Mouse (Mus musculus): ENCODE results near the gene Dhx36.

Gene Dhx36

DNA sequence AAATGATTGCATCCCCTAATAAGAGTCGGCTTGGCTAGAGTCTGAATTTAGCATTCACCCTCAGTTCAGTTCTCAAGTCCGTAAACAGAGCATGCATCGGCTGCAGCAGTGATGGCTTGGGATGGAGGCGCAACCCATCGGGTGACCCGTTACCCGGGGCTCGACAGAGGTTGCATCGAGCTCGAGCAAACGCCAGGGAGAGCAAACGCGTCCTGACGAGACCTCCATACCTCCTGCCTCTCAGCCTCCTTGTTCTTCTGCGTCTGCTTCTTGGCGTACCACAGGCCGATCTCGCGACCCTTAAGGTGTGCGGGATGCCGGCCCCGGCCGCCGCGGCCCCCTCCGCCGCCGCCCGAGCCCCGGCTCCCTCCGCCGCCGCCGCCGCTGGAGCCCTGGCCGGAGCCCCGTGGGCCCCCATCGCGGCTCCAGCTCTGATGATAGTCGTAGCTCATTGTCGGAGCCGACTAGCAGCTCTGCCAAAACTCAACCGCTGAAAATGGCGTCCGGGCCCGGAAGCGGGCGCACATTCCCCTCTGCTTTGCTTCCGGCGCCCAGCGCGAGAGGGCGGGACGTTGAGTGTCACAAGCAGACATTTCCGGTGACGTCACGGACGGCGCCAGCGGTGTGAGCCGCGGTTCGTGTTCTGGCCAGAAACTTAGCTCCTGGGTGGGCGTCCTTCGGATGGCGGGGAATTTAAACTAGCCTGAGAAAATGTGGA lies at the start of gene Dhx36:
Gene Dhx36 (minus strand): TSS at position 517 of the 718 bp plus-strand sequence.
- DNase-seq (ENCODE audit: low spot score in 2 of 2) = peak; percentile 93 to 94

DNA sequence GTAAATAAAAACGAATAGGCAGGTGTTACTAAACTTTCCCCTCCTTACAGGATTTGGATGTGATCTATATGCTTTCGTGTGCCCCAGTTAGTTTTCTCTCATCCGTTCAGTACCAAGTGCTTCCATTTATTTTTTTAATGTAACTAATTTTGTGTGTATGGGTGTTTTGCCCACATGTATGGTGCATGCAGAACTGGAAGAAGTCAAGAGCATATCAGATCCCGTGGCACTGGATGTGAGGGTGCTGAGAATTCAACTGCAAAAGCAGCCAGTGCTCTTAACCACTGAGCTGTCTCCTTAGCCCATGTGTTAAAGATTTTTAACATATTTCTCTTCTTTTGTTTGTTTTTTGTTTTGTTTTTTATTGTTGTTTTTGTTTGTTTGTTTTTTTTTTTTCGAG lies 20.8 kb upstream of the Dhx36 start:
- DNase-seq (ENCODE audit: low spot score in 2 of 2) = no peak

DNA sequence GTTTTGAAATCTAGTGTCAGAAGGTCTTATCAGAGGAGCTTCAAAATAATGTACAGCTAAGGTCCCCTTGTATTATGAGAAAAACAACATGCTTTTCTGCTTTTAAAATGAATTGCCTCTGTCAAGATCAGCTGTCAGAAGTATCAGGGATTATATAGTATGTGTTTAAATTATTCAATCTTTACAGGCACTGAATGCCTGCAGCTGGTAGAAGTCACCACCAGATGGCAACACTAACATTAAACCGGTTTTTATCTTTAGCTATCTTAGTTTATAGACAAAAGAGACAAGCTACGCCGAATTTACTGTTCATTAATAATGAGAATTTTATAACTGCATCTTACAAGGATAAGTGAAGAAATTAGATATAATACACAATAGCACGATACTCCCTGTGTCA lies 20.4 kb upstream of the Dhx36 start:
- no peak for DNase-seq (ENCODE audit: low spot score in 2 of 2)

DNA sequence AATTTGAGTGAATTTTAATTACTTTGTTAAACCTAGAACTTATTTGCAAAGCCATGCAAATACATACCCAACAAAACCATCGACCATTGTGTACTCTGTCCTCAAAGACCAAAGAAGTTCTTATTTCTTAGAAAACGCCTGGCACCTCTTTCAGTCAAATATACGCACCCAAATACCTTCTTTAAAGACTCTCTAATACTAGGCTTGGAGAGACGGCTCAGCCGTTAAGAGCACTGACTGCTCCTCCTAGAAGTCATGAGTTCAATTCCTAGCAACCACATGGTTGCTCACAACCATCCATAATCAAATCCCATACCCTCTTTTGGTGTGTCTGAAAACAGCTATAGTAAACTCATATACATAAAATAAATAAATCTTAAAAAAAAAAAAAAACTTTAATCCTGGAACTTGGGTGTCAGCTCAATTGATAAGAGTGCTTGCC lies 423 bp upstream of the Dhx36 start:
- no peak for DNase-seq (ENCODE audit: low spot score in 2 of 2)

DNA sequence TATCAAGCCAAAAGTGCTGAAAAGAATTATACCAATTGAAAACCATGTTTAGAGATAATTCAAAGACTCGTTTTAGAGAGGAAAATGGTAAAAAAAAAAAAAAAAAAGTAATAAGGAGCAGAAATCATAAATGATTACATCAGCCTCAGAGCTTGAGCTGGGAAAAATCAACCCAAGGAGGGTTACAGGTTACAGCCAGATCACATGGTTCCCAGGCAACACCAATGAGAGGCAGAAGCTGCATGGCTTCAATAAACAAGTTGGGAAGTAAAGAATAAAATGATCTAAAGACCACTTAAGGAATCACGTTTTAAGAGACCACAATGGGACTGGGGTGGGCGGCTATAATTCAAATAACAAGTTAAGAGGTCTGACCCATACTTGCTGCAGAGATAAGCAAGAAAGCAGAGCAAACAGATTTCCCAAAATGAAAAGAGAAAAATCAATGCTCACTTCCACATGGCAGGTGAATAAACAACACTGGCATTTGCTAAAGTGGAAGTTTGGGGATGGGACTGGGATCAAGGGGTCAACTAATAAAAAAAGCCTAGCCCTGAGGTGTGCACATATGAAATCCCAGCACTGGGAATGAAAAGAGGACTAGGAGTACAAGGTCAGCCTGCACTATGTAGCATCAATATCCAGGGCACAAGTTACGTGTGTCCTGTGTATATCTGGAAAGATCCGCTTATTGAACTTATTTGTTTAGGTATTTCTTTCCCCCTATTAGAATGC lies 1.5 kb downstream of the Dhx36 start:
- DNase-seq (ENCODE audit: low spot score in 2 of 2) = no peak

DNA sequence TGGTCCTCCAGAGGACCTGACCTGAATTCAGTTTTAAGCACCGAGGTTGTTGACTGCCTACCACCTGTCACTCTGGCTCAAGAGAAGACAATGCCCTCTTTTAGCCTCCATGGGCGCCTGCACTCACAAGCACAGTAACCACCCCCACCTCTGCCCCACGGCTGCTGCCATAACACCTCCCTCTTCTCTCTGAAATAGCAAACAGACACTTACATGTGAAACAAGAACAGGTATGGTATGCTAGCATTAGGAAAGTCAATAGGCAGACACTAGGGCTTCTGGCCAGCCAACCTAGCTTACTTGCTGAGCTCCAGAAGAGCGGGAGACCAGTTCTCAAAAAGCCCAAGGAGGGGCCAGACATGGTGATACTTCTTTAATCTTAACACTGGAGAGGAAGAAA lies 7.5 kb downstream of the Dhx36 start:
- DNase-seq (ENCODE audit: low spot score in 2 of 2) = no peak

DNA sequence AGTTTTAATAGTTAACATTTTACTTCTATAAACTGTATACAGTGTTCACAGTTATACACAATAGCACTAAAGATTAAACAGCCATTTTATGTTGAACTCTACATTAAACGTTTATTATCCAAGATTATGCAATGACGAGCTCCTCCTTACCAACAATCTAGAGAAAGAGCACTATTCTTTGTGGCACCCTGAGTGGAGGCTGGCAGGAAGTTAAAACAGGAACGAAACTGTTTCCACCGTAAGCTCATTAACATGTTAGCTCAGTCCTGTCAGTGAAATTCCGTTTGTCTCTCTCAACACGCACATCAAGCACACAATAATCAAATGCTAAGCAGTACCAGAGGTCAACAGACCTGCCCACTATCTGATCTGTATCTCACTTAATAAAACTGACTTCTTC lies 14.2 kb downstream of the Dhx36 start:
- DNase-seq (ENCODE audit: low spot score in 2 of 2) = no peak

DNA sequence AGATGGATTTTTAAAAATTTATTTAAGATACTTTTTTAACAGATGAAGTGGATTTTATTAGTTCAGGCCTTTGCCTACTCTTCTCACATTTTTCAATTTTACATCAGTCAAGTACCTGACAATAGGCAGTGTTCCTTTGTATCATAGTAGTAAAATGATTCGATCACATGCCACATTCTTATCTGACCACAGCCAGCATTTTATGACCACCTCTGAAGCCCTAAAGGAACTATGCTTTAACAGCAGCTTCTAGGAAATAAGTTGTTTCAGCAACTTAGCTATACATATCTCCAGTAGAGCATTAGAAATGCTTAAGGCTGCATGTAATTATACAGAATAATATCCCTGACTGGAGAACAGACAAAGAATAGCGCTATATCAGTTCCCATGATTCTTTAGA lies 22.5 kb downstream of the Dhx36 start:
- DNase-seq (ENCODE audit: low spot score in 2 of 2) = no peak

DNA sequence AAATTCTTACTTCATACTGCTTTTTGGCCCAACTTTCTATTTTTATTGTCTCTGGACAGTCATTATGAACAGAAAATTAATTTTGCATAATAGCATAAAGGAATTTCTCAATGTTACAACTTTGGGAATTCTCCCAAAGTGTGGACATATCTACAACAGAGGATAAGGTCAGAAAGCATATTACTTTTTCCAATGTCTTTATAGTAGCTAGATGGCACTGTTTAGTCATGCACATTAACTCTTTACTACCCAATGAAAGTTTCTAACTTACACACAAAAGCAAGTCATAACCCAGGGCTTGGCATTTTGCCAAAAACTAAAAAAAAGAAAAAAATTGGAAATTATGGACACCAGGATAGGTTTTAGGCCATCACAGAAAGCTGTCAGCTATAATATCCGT lies 36.6 kb downstream of the Dhx36 start:
- no peak for DNase-seq (ENCODE audit: low spot score in 2 of 2)

DNA sequence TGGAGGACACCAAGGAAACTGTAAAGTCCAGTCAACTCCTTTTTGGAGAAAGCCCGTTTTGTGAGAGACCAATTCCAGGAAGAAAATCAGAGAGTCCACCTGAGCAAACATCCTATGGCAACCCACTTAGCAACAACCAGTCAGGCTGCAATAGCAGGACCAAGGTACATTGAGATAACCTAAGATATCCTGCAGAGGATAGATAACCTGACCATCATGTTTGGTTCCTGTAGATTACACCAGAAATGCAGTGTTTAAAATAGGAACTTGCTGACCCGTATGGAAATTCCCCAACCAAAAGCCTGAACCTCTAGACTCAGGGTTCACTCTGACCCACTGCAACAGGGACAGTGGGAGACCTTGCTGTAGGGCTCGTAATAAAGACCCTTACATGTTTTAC lies 42.5 kb downstream of the Dhx36 start:
- no peak for DNase-seq (ENCODE audit: low spot score in 2 of 2)

DNA sequence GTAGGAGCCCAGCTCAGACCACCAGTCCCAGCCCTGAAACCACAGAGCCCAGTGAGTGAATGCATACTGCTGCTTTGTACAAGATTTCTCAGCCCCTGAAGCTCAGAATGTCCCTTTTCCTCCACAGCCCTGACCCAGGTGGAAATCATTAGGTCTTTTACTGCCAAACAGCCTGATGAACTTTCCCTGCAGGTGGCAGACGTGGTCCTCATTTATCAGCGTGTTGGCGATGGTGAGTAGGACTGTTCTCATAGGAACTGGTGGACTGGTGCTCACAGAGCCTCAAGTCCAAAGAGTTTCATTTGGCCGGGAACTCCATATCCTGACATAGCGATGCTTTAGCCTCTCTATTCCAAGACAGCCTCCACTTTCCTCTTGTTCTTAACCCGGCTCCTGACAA lies 47.3 kb downstream of the Dhx36 start:
- DNase-seq (ENCODE audit: low spot score in 2 of 2) = no peak

DNA sequence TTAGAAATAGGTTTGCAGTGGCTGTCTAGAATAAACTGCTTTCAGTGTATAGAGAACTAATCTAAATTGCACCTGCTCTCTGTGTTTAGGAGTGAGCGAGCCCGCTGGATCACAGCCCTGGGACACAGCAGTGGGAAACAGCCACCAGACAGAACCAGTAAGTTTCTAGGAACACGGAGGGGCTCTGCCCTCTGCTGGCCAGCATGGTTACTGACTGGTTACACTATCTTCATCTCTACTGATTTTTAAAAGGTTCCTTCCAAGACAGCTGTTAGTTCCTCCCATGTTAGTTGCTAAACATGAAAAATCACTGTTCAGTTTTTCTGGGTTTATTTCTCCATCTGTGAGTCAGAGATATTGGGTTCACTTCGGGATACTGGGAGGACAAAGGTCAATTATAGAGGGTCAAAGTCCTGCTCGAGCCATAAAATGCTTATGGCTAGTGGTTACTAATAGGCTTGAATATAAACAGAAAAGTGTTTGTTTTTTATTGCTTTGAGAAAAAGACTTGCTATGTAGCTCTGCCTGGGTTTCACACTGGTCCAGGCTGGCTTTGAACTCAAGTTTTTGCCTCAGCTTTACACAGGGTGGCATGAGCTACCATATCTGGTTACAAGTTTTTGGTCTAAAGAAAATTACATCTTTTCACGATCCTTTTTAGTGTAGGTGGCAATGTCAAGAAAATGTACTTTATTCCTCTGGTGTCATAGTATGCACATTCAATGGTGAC lies 48.4 kb downstream of the Dhx36 start:
- peak in 1 of 2 experiments; percentile 4 for DNase-seq (ENCODE audit: low spot score in 2 of 2)

DNA sequence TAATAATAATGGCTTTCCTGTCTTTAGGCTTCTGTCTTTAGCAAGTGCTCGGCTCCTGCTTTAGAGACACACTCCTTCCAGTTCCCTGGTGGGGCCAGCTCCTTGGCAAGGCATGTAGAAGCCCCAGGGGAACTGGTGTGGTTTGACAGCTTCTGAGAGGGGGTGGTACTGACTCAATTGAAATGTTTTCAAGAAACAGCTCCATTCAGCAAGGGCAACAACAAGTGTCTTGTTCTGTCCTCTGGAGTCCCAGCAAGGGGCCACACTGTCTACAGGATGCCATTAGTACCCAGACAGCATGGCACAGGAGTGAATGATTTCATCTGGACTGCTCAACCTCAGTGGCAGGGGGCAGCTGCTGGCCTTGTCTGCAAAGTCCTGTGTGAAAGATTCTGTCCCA lies 51.0 kb downstream of the Dhx36 start:
- no peak for DNase-seq (ENCODE audit: low spot score in 2 of 2)

DNA sequence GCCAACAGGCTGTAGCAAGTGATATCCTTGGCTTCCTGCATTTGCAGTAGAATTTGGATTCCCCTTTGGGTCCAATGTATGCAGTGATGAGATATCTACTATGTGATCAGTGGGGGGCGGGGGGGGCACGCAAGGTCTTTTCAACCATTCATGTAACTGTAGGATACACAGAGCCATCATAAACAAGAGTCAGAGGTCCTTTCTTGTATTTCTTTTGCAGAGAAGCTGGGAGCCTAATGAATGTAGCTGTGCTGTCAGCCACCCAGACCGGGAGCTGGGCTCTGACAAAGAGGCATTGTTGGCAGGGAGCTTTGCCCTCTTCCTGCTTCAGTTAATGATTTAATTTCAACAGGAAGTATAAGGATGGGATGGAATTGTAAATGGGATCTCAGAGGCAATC lies 52.7 kb downstream of the Dhx36 start:
- no peak for DNase-seq (ENCODE audit: low spot score in 2 of 2)

DNA sequence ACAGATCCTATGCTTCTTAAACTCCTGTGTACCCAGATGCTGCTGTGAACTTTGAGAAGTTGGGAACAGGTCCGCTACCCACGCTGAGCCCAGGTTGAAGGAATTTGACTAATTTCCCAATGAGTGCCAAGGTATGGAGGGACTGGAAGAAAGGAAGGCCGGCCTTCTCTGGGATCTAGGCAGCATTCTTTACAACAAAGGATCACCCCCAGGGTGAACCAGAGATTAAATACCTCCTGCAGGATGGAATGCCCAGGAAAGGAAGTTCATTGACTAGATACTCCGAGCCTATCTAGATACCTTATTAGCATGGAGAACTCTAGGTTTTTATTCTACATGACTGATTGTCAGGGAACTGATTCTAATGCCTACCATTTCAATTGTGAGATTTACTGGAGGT lies 53.8 kb downstream of the Dhx36 start:
- DNase-seq (ENCODE audit: low spot score in 2 of 2) = no peak

DNA sequence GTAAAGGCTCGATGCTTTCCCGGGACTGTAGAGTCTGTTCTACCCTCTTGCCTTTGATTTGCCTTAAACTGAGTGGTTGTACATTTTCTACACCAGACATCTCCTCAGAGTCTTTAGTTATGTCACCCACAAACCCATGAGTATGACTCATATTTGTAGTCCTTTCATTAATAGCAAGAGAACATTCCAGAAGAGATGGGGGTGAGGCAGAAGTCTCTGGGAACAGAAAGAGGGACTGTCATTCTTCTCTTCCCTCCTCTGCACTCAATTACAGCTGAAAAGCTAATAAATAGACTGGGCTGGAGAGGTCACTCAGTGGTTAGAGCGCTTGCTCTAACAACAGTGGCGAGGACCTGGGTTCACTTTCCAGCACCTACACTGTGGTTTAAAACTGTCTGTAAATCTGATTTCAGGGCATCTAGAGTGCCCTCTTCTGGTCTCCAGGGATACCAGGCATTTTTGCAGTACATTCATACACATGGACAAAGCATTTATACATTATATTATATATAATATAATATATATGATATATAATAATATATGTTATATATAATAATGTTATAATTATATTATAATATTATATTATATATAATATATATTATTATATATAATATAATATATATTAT lies 56.8 kb downstream of the Dhx36 start:
- no peak for DNase-seq (ENCODE audit: low spot score in 2 of 2)

DNA sequence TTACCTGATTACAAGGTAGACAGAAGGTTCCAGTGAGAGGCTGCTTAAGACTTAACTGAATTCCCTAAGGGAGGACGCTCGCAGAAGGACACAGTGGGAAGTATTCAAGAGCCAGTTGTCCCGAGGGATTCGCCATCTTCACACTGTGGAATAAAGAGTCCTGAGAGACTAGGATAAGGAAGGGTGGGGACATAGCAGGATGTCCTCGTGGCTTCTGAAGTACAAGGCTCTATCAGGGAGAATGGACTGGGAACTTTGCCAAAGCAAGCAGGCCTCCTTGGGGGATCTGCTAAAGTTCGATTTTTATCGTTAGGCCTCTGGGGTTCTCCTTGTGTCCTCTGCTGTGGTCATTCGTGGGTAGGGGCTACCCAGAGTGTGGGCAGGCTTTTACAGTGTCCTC lies 59.7 kb downstream of the Dhx36 start:
- no peak for DNase-seq (ENCODE audit: low spot score in 2 of 2)

DNA sequence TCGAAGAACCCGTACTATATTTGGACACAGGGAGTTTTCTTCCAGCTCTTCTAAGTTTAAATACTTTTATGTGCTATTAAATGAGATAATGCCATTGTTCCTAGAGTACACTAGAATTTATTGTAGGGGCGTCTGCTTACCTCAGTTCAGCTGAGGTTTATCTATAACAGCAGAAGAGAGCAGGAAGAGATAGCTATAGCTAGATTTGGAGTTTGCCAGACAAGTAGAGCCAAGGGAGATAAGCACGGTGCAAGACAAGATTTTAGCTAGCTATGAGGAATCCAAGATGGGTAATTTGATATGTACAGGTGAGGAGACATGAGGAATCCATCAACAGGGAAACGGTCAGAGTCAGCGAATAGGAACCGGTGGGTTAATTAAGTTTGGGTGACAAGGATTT lies 60.5 kb downstream of the Dhx36 start:
- no peak for DNase-seq (ENCODE audit: low spot score in 2 of 2)

DNA sequence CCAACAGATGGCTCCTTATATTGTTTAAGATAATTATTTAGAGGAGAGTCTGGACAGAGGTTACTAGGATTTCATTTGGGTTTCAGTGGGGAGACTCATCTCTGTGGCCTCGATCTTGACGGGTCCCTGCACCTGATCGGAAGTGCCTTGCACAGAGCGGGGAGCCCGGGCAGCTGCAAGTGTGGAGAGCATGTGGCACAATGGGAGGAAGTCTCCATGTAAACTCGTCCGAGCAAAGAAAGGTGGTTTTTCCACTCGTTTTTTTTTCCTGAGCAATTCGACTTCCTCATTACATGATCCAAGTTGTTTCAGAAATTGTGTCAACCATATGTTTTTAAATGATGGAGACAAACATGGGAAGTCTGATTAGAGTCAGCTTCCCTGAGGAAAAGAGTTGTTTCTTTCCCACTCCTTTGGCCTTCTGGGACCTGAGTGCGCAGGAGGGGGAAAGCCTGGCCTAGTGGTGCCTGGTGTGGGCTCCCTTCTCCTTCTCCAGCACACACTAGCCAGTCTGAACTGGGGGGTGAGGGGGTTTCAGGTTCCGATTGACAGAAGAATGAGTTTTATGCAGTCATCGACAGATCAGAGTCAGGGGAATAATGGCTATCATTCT lies 63.1 kb downstream of the Dhx36 start:
- DNase-seq (ENCODE audit: low spot score in 2 of 2) = no peak

DNA sequence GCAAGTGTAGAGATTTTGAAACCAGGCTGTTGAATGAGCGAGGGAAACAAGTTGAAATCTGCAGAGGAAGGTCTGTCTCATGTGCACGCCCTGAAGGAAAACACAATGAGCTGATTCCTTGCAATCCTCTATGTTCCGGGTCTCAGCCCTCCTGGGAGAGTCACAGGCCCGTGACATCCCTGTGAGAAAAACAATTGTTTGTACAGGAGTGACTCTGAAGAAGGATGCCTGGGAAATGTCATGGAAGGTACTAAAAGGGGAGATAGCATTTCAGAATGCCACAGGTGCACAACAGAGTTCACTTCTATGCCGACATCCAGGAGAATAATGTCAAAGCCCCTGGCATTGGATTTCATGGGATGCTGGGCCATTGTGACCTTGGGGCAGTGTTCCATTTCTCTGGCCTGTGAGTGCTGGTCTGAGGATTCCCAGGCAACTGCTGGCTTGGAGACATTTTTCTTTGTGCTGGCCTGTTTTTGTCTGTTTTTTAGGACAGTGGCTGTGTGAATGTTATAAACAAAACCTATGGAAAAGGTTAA lies 66.3 kb downstream of the Dhx36 start:
- no peak for DNase-seq (ENCODE audit: low spot score in 2 of 2)

DNA sequence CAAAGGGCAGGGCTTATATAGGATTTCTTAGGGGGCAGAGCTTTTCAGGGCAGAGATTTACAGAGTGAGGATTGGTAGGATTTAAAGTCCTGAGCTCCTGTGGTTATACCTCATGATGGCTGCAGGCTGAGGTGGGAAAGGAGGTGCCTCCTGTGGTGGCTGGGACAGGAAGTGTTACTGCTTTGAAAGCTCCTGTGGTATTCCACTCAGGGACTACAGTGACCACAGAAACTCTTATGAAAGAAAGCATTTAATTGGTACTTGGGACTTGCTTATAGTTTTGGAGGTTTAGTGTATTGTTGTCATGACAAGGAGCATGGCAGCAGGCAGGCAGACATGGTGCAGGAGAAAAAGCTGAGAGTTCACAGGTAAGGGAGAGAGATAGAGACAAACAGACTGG lies 70.9 kb downstream of the Dhx36 start:
- DNase-seq (ENCODE audit: low spot score in 2 of 2) = no peak

DNA sequence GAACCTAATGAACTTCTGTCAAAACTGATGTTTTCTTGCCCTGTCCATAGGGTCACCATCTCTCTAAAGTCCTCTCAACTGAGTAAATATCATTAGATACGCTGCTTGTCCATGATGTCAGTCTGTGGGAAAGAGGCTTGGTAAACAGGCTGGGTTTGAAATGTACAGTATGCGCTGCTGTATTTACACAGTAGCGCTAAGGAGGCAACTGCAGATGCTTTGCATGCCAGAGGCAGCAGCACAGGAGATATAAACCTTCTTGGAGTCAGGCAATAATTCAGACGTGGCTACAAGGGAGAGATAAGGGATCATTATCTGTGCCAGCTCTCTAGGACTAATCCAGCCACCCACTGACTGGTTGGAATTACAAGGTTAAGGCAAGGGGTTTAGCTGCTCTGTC lies 73.1 kb downstream of the Dhx36 start:
- no peak for DNase-seq (ENCODE audit: low spot score in 2 of 2)
